Mouse (Mus musculus): ENCODE data around the gene Tmem8b.

DNA sequence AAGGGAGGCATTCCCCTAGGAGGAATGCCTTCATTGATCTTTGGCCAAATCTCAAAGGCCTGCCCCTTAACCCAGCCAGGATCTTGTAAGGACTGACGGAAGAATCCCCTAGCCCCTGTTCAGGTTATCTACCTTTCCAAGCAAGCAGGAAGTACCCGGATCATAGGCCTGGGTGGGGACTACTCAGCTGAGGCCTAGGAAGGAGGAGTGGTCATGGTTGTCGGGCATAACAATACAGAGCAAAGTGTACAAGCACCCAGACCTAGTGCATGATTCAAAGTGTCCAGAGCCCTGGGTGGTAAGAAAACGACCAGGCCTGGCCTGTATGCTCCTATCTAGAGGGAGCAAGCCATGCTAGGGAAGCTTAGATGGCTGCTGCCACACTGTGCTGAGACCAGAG lies 6.8 kb downstream of the Tmem8b start:
- no peak for TF ChIP-seq CTCF (conservative IDR thresholded peaks at IDR 0.05; ENCODE audit: insufficient read depth, insufficient read length, low read depth, low read length)
- TF ChIP-seq POLR2A (IDR thresholded peaks at IDR 0.05; ENCODE audit: low read depth, low read length), result no peak

All from kidney, adult 2 months (tissue).